Mouse (Mus musculus): ENCODE measurements around the gene Clec12b. TPM values are rescaled to one million over a fixed set of nuclear protein-coding genes. Genes with fewer than 3 reads are reported as not detected.

Gene Clec12b
- polyA plus RNA-seq, 1 experiment from 2014 or later = 0.27 TPM

GRCm38 (mm10) chr6:129408562-129408961 lies 22.9 kb upstream of the Clec12b start, which contains the start of gene Clec9a:
Gene Clec9a (plus strand): TSS chr6:129408862.
- H3K9me3 ChIP-seq (ENCODE audit: control insufficient read depth, low read length) = no peaks in the 10 kb centered on the region
- no peak within 1 kb of the TSS for H3K4me3 ChIP-seq (ENCODE audit: low read depth, low read length)
- H3K27me3 ChIP-seq (ENCODE audit: control insufficient read depth, insufficient read depth, low read length) = no peaks in the 10 kb centered on the region
- H3K4me1 ChIP-seq (ENCODE audit: control insufficient read depth, insufficient read depth, low read length) = no peaks in the 10 kb centered on the region
- 92% methylated on average over 2 of the region's 2 CpGs for WGBS
- no peak within 1 kb of the TSS for H3K4me2 ChIP-seq (ENCODE audit: low read depth, low read length)
- H3K9ac ChIP-seq (replicated peaks; ENCODE audit: low read depth, low read length) = no peak within 1 kb of the TSS
- no peak for ATAC-seq (ENCODE audit: low read depth)
- H3K36me3 ChIP-seq (ENCODE audit: control insufficient read depth, insufficient read depth, low read length) = no peaks in the 10 kb centered on the region
- no peak within 1 kb of the TSS for H3K27ac ChIP-seq (ENCODE audit: low read depth, low read length)

- 61% methylated on average over 2 of the region's 2 CpGs for WGBS
- ATAC-seq (ENCODE audit: low read depth) = no peak
Observed at GRCm38 (mm10) chr6:129407324-129407723, 21.6 kb upstream of the Clec12b start.

GRCm38 (mm10) chr6:129405999-129406398 lies 20.3 kb upstream of the Clec12b start:
- Histone ChIP-seq H3K27ac (ENCODE audit: low read depth, low read length) (no peak overlapping the region), H3K9me3 (ENCODE audit: control insufficient read depth, low read length) (no peaks in the 10 kb centered on the region), H3K9ac (replicated peaks; ENCODE audit: low read depth, low read length) (no peak overlapping the region), H3K4me2 (ENCODE audit: low read depth, low read length) (no peak overlapping the region), H3K4me1 (ENCODE audit: control insufficient read depth, insufficient read depth, low read length) (no peaks in the 10 kb centered on the region), H3K27me3 (ENCODE audit: control insufficient read depth, insufficient read depth, low read length) (no peaks in the 10 kb centered on the region), H3K36me3 (ENCODE audit: control insufficient read depth, insufficient read depth, low read length) (no peaks in the 10 kb centered on the region), H3K4me3 (ENCODE audit: low read depth, low read length) (no peak overlapping the region)
- ATAC-seq (ENCODE audit: low read depth) = no peak

More at GRCm38 (mm10) chr6:129407324-129407723, 21.6 kb upstream of the Clec12b start:
- no peaks in the 10 kb centered on the region for H3K9me3 ChIP-seq (ENCODE audit: control insufficient read depth, low read length)
- no peaks in the 10 kb centered on the region for H3K36me3 ChIP-seq (ENCODE audit: control insufficient read depth, insufficient read depth, low read length)
- H3K4me3 ChIP-seq (ENCODE audit: low read depth, low read length) = no peak overlapping the region
- no peaks in the 10 kb centered on the region for H3K27me3 ChIP-seq (ENCODE audit: control insufficient read depth, insufficient read depth, low read length)
- H3K4me1 ChIP-seq (ENCODE audit: control insufficient read depth, insufficient read depth, low read length) = no peaks in the 10 kb centered on the region
- H3K4me2 ChIP-seq (ENCODE audit: low read depth, low read length) = no peak overlapping the region
- H3K27ac ChIP-seq (ENCODE audit: low read depth, low read length) = no peak overlapping the region
- H3K9ac ChIP-seq (replicated peaks; ENCODE audit: low read depth, low read length) = no peak overlapping the region

GRCm38 (mm10) chr6:129403391-129403790 lies 17.7 kb upstream of the Clec12b start:
- no peak overlapping the region for H3K4me3 ChIP-seq (ENCODE audit: low read depth, low read length)
- H3K4me2 ChIP-seq (ENCODE audit: low read depth, low read length) = no peak overlapping the region
- H3K4me1 ChIP-seq (ENCODE audit: control insufficient read depth, insufficient read depth, low read length) = no peaks in the 10 kb centered on the region
- no peak overlapping the region for H3K27ac ChIP-seq (ENCODE audit: low read depth, low read length)
- H3K36me3 ChIP-seq (ENCODE audit: control insufficient read depth, insufficient read depth, low read length) = no peaks in the 10 kb centered on the region
- no peaks in the 10 kb centered on the region for H3K27me3 ChIP-seq (ENCODE audit: control insufficient read depth, insufficient read depth, low read length)
- WGBS = 88% methylated on average over 6 of the region's 6 CpGs
- H3K9ac ChIP-seq (replicated peaks; ENCODE audit: low read depth, low read length) = no peak overlapping the region
- ATAC-seq (ENCODE audit: low read depth) = no peak
- H3K9me3 ChIP-seq (ENCODE audit: control insufficient read depth, low read length) = no peaks in the 10 kb centered on the region

GRCm38 (mm10) chr6:129402404-129402803 lies 16.7 kb upstream of the Clec12b start:
- no peaks in the 10 kb centered on the region for H3K4me1 ChIP-seq (ENCODE audit: control insufficient read depth, insufficient read depth, low read length)
- no peaks in the 10 kb centered on the region for H3K9me3 ChIP-seq (ENCODE audit: control insufficient read depth, low read length)
- no peak overlapping the region for H3K4me2 ChIP-seq (ENCODE audit: low read depth, low read length)
- no peaks in the 10 kb centered on the region for H3K36me3 ChIP-seq (ENCODE audit: control insufficient read depth, insufficient read depth, low read length)
- H3K27me3 ChIP-seq (ENCODE audit: control insufficient read depth, insufficient read depth, low read length) = no peaks in the 10 kb centered on the region
- no peak for ATAC-seq (ENCODE audit: low read depth)
- H3K27ac ChIP-seq (ENCODE audit: low read depth, low read length) = no peak overlapping the region
- WGBS = 95% methylated on average over 2 of the region's 2 CpGs
- no peak overlapping the region for H3K9ac ChIP-seq (replicated peaks; ENCODE audit: low read depth, low read length)
- no peak overlapping the region for H3K4me3 ChIP-seq (ENCODE audit: low read depth, low read length)

- H3K27me3 ChIP-seq (ENCODE audit: control insufficient read depth, insufficient read depth, low read length) = no peaks in the 10 kb centered on the region
- no peaks in the 10 kb centered on the region for H3K9me3 ChIP-seq (ENCODE audit: control insufficient read depth, low read length)
- no peak overlapping the region for H3K27ac ChIP-seq (ENCODE audit: low read depth, low read length)
- H3K4me2 ChIP-seq (ENCODE audit: low read depth, low read length) = no peak overlapping the region
- H3K9ac ChIP-seq (replicated peaks; ENCODE audit: low read depth, low read length) = no peak overlapping the region
- no peaks in the 10 kb centered on the region for H3K4me1 ChIP-seq (ENCODE audit: control insufficient read depth, insufficient read depth, low read length)
- no peak for ATAC-seq (ENCODE audit: low read depth)
- H3K4me3 ChIP-seq (ENCODE audit: low read depth, low read length) = no peak overlapping the region
- 68% methylated on average over 6 of the region's 6 CpGs for WGBS
- no peaks in the 10 kb centered on the region for H3K36me3 ChIP-seq (ENCODE audit: control insufficient read depth, insufficient read depth, low read length)
Observed at GRCm38 (mm10) chr6:129399945-129400344, 14.3 kb upstream of the Clec12b start.

GRCm38 (mm10) chr6:129396997-129397396 lies 11.3 kb upstream of the Clec12b start, which contains the start of gene Clec1b:
Gene Clec1b (plus strand): TSS chr6:129397297.
- Histone ChIP-seq H3K4me3 (ENCODE audit: low read depth, low read length) (no peak within 1 kb of the TSS), H3K4me1 (ENCODE audit: control insufficient read depth, insufficient read depth, low read length) (no peaks in the 10 kb centered on the region), H3K9ac (replicated peaks; ENCODE audit: low read depth, low read length) (no peak within 1 kb of the TSS), H3K9me3 (ENCODE audit: control insufficient read depth, low read length) (no peaks in the 10 kb centered on the region), H3K4me2 (ENCODE audit: low read depth, low read length) (no peak within 1 kb of the TSS), H3K36me3 (ENCODE audit: control insufficient read depth, insufficient read depth, low read length) (no peaks in the 10 kb centered on the region), H3K27me3 (ENCODE audit: control insufficient read depth, insufficient read depth, low read length) (no peaks in the 10 kb centered on the region), H3K27ac (ENCODE audit: low read depth, low read length) (no peak within 1 kb of the TSS)
- 91% methylated on average over 8 of the region's 8 CpGs for WGBS
- no peak for ATAC-seq (ENCODE audit: low read depth)

- H3K36me3 ChIP-seq (ENCODE audit: control insufficient read depth, insufficient read depth, low read length) = no peaks in the 10 kb centered on the region
Observed at GRCm38 (mm10) chr6:129393732-129394131, 8.1 kb upstream of the Clec12b start.

GRCm38 (mm10) chr6:129393087-129393720 lies 7.5 kb upstream of the Clec12b start:
- Histone ChIP-seq H3K4me2 (ENCODE audit: low read depth, low read length) (no peak overlapping the region), H3K36me3 (ENCODE audit: control insufficient read depth, insufficient read depth, low read length) (no peaks in the 10 kb centered on the region), H3K4me3 (ENCODE audit: low read depth, low read length) (no peak overlapping the region), H3K9ac (replicated peaks; ENCODE audit: low read depth, low read length) (no peak overlapping the region), H3K27ac (ENCODE audit: low read depth, low read length) (no peak overlapping the region), H3K27me3 (ENCODE audit: control insufficient read depth, insufficient read depth, low read length) (no peaks in the 10 kb centered on the region), H3K4me1 (ENCODE audit: control insufficient read depth, insufficient read depth, low read length) (no peaks in the 10 kb centered on the region), H3K9me3 (ENCODE audit: control insufficient read depth, low read length) (no peaks in the 10 kb centered on the region)
- 32% methylated on average over 2 of the region's 2 CpGs for WGBS
- ATAC-seq (ENCODE audit: low read depth) = 0 out of 2 replicates have a peak, but pooled peaks have one; percentile 63

More at GRCm38 (mm10) chr6:129393732-129394131, 8.1 kb upstream of the Clec12b start:
- Histone ChIP-seq H3K9me3 (ENCODE audit: control insufficient read depth, low read length) (no peaks in the 10 kb centered on the region), H3K4me1 (ENCODE audit: control insufficient read depth, insufficient read depth, low read length) (no peaks in the 10 kb centered on the region), H3K4me2 (ENCODE audit: low read depth, low read length) (no peak overlapping the region), H3K9ac (replicated peaks; ENCODE audit: low read depth, low read length) (no peak overlapping the region), H3K27ac (ENCODE audit: low read depth, low read length) (no peak overlapping the region), H3K27me3 (ENCODE audit: control insufficient read depth, insufficient read depth, low read length) (no peaks in the 10 kb centered on the region), H3K4me3 (ENCODE audit: low read depth, low read length) (no peak overlapping the region)
- peak; percentile 85 for ATAC-seq (ENCODE audit: low read depth)
- 84% methylated on average over 6 of the region's 6 CpGs for WGBS

Measured in neural tube, embryonic 14.5 days (tissue).